7 mouse cellular contexts compared by ENCODE assay signal in genomic region chr5:112298226-112298988, GRCm38 (mm10). TPM values are rescaled to one million over a fixed set of nuclear protein-coding genes. Genes with fewer than 3 reads are reported as not detected.
A peak's percentile ranks its signal among the peaks of the same experiment; 100 is the strongest.
DNase-seq lines count a peak whose midpoint lies in the region; ATAC-seq and TF ChIP-seq lines count a peak whose summit lies in the region.

No protein-coding gene starts in this region.

- H3K36me3 ChIP-seq in forebrain, embryonic 14.5 days (ENCODE audit: control insufficient read depth, insufficient read depth, low read length), result no peaks in the 10 kb centered on the region

- DNase-seq in adrenal gland, adult 2 months, result peak; percentile 90
- DNase-seq in kidney, adult 11 months, result peak; percentile 74
- DNase-seq in lung, postnatal 36 days, result peak; percentile 71
- DNase-seq in embryo, embryonic 10 days (ENCODE audit: low spot score), result no peak
- no peak for DNase-seq in forebrain, embryonic 14.5 days (ENCODE audit: low spot score)
- no peak for DNase-seq in urinary bladder, adult 18-20 months (ENCODE audit: low spot score in 2 of 2)

- H3K4me3 ChIP-seq in cortical plate, adult 2 months (ENCODE audit: insufficient read depth, low read length), result no peak overlapping the region
- no peak overlapping the region for H3K4me3 ChIP-seq in forebrain, embryonic 14.5 days (ENCODE audit: low read depth, low read length)

- no peak overlapping the region for H3K9ac ChIP-seq in forebrain, embryonic 14.5 days (ENCODE audit: low read length)

- H3K4me2 ChIP-seq in forebrain, embryonic 14.5 days (ENCODE audit: low read length), result no peak overlapping the region

- H3K27ac ChIP-seq in cortical plate, adult 2 months (ENCODE audit: insufficient read depth, low read length), result peak overlapping the region; percentile 5; the same call in 1 of the 2 replicates
- no peak overlapping the region; the same call in 1 of the 2 replicates for H3K27ac ChIP-seq in forebrain, embryonic 14.5 days (ENCODE audit: low read depth, low read length)

- H3K9me3 ChIP-seq in forebrain, embryonic 14.5 days (replicated peaks; ENCODE audit: control insufficient read depth, low read length), result no peaks in the 10 kb centered on the region

- TF ChIP-seq CTCF in cortical plate, adult 2 months (IDR thresholded peaks at IDR 0.05; ENCODE audit: extremely low read depth, insufficient read depth, low read length), result no peak

- no peaks in the 10 kb centered on the region for H3K27me3 ChIP-seq in forebrain, embryonic 14.5 days (replicated peaks; ENCODE audit: control insufficient read depth, insufficient read depth, low read length)

- peaks cover 12% of the 10 kb centered on the region for H3K4me1 ChIP-seq in cortical plate, adult 2 months (ENCODE audit: control insufficient read depth, insufficient read depth, low read length)
- no peaks in the 10 kb centered on the region for H3K4me1 ChIP-seq in forebrain, embryonic 14.5 days (ENCODE audit: control insufficient read depth, insufficient read depth, low read length)

- TF ChIP-seq POLR2A in cortical plate, adult 2 months (IDR thresholded peaks at IDR 0.05; ENCODE audit: extremely low read depth, insufficient read depth, low read length), result no peak

- 93% methylated on average over 12 of the region's 12 CpGs for WGBS in forebrain, embryonic 14.5 days

- no peak for ATAC-seq in forebrain, embryonic 14.5 days

RNA-seq across cellular contexts. Expression of gene Tpst2, which starts 21.9 kb away (rescaled TPM):
- total RNA-seq in adrenal gland, adult 2 months (2021), result 100 to 1,000 TPM; 154 to 322 TPM
- polyA plus RNA-seq in adrenal gland, adult 2 months (2012; rRNA removed), result 222 and 270 TPM in 2 replicates
- polyA plus RNA-seq in cortical plate, adult 2 months (2012; rRNA removed), result 31.4 and 35.4 TPM in 2 replicates
- 29.5 and 30.6 TPM in 2 replicates for polyA plus RNA-seq in forebrain, embryonic 14.5 days (2014; fragmentation: Nextera tagmentation; extraction: Ambion mirVana)

RNA-seq across cellular contexts. Expression of gene Tfip11, which starts 27.8 kb away (rescaled TPM):
- total RNA-seq in adrenal gland, adult 2 months (2021), result 10 to 100 TPM; 30.3 to 38.7 TPM
- polyA plus RNA-seq in adrenal gland, adult 2 months (2012; rRNA removed), result 36.6 and 38.1 TPM in 2 replicates
- 39.4 and 42.3 TPM in 2 replicates for polyA plus RNA-seq in cortical plate, adult 2 months (2012; rRNA removed)
- 19.0 and 25.2 TPM in 2 replicates for polyA plus RNA-seq in forebrain, embryonic 14.5 days (2014; fragmentation: Nextera tagmentation; extraction: Ambion mirVana)

RNA-seq across cellular contexts. Expression of gene Crybb1, which starts 42.8 kb away (rescaled TPM):
- total RNA-seq in adrenal gland, adult 2 months (2021), result 1 to 10 TPM; 2.9 to 3.2 TPM
- polyA plus RNA-seq in adrenal gland, adult 2 months (2012; rRNA removed), result 5.3 and 6.7 TPM in 2 replicates
- polyA plus RNA-seq in cortical plate, adult 2 months (2012; rRNA removed), result 7.5 and 8.2 TPM in 2 replicates
- 2.5 and 4.6 TPM in 2 replicates for polyA plus RNA-seq in forebrain, embryonic 14.5 days (2014; fragmentation: Nextera tagmentation; extraction: Ambion mirVana)

RNA-seq across cellular contexts. Expression of gene Srrd, which starts 44.4 kb away (rescaled TPM):
- total RNA-seq in adrenal gland, adult 2 months (2021), result 10 to 100 TPM; 20.1 to 68.5 TPM
- 43.2 and 47.4 TPM in 2 replicates for polyA plus RNA-seq in adrenal gland, adult 2 months (2012; rRNA removed)
- 61.9 and 64.7 TPM in 2 replicates for polyA plus RNA-seq in cortical plate, adult 2 months (2012; rRNA removed)
- 49.1 and 58.8 TPM in 2 replicates for polyA plus RNA-seq in forebrain, embryonic 14.5 days (2014; fragmentation: Nextera tagmentation; extraction: Ambion mirVana)

RNA-seq across cellular contexts. Expression of gene Hps4, which starts 44.5 kb away (rescaled TPM):
- total RNA-seq in adrenal gland, adult 2 months (2021), result 10 to 100 TPM; 19.9 to 61.1 TPM
- polyA plus RNA-seq in adrenal gland, adult 2 months (2012; rRNA removed), result 62.7 and 64.6 TPM in 2 replicates
- polyA plus RNA-seq in cortical plate, adult 2 months (2012; rRNA removed), result 47.2 and 53.5 TPM in 2 replicates
- 26.2 and 27.0 TPM in 2 replicates for polyA plus RNA-seq in forebrain, embryonic 14.5 days (2014; fragmentation: Nextera tagmentation; extraction: Ambion mirVana)

Comparison
In these comparisons a context has a peak if more than half of its experiments do, and no peak if none do; other contexts are left out.
1. DNase-seq: peak in adrenal gland, adult 2 months (single experiment), kidney, adult 11 months (single experiment) and lung, postnatal 36 days (single experiment); none in embryo, embryonic 10 days (single experiment), forebrain, embryonic 14.5 days (single experiment) and urinary bladder, adult 18-20 months (0 of 2).